Mouse (Mus musculus): Measurements from ENCODE around the gene Rtbdn.

DNA sequence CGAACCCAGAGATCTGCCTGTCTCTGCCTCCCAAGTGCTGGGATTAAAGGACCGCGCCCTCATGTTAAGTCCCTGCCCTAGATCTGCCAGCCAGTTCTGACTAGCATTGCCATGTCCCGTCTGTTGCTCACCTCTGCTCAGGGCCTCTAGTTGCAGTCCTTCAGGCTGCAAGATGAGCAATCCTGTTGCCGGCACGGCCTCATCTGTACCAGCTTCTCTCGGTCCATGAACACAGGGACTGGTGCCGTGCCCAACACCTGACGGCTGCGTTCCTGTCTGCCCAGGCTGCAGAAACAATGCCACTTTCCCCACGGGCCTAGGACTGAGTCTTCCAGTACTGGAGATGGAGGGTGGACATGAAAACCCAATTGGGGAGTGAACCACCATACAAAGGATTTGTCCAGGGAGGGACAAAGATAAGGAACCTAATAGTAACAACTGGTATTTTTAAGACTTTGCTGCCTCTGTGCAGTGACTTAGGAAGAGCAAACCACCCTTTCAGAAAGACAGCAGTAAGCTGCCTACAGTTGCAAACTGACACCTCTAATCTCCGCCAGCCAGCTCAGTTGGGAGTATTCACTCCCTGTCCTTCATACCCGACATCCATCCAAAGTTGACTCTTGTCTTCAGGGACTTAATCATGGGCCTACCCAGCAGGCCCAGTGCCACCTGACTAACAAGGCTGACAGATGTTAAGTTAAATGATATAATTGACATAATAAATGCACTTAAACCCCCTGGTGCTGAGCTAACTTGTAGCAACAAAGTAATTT lies 20.9 kb downstream of the Rtbdn start:
- TF ChIP-seq POLR2A (IDR thresholded peaks at IDR 0.05; ENCODE audit: borderline replicate concordance, low read depth, low read length) = no peak
- TF ChIP-seq CTCF (IDR thresholded peaks at IDR 0.05; ENCODE audit: low read depth, low read length) = no peak
